Mouse (Mus musculus) layer of hippocampus, adult 9-10 months (tissue): ENCODE measurements around the gene Adrb1.

Experiments
- DNase-seq: peaks from one replicate; pipeline ENCODE4 v3.0.0; 2022; ENCODE audit warnings: low spot score

Adrb1 gene

DNA sequence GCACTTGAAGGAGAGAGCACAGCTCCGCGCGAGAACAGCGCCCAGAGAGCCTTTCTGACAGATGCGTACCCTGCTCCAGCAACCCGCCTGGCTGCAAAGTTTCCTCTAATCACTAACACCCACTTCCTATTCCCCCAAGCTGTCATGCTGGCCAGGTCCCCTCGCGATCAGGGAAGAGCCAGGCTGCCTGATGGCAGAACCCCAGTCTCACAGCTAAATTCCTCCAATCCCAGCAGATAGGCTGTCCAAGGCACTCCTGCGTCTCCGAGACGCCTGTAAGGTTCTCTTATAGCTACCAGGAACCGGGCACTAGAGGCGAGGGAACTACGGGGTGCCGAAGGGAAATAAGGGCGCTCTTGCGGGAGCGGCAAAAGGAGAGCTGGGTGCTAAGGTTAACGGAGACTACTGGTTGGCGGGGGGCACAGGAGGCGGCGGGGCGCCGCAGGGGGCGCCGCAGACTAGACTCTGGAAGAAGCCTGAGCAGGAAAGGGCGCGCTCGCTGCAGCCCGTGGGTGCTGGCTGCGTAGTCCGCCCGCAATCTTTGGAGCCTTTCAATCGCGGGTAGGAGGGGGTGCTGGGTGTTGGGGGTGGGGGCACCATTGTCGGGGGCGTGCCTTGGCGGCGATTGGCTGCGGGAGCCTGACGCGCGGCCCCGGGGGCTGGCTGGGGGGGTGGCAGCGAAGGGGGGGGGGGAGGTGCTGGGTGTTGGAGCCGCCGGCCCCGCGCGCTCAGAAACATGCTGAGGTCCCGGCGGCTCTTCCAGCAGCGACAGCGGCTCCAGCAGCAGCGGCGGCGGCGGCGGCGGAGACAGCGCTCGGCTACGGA, at the start of gene Adrb1:
Gene Adrb1, plus strand, starts transcription at position 813 of the 825 bp plus-strand sequence.
- no peak for DNase-seq

DNA sequence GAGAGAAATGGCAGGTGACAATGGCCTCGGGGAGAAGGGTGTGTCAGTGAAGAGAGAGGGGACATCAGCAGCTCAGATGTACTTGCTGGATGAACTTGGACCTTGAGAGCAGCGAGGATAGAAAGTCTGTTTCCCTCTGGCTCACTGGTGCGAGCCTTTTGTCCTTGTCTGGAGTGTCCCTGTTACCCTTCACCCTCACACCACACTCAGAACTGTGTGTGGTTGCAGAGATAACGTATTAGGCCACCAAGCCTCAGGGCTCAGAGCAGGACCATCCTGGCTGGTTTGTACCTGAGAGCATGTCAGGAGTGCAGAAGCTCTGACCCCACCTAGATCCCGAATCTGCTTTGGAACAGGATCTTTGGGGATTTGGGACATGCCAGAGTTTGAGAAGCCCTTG, 46.3 kb upstream of the Adrb1 start:
- DNase-seq = no peak

- DNase-seq = no peak
These were observed 45.5 kb upstream of the Adrb1 start for GRCm38 (mm10) chr19:56676506-56676905.

DNA sequence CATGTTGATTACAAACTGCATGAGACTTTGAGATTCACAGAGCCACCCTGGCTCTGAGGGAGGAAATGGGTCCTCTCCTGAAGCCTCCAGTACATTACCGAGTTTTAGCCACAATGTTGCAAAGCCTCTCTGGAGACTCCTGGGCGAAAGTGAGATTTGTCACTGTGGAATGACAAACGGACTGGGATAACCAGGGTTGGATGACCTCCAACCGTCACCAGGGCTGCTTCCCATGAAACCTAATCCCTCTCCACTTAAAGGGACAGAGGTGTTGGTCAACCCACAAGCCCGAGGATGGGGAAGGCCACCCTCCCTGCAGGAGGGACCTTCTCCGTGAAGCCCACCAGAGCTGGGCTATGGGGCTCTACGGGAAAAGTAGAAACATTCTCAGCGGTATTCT, 44.4 kb upstream of the Adrb1 start:
- no peak for DNase-seq

DNA sequence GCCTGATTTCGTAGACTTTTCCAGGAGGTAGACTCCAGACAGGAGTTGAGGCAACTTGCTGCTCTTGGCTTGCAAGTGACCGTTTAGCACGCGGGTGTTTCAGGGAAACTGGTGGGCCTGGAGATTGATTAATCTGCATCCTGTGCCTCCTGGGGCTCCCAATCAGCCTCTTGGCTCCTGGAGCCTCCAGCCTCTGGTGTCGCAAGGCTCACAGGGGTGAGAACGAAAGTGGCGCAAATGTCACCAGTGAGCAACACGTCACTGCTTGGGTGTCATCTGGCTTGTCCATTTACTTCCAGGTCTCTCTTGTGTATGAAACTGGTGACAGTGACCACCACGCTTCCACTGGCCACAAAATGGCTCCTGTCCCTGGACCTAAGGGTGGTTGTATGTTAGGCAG, 43.5 kb upstream of the Adrb1 start:
- DNase-seq = no peak

GRCm38 (mm10) chr19:56679213-56679965, 42.6 kb upstream of the Adrb1 start:
- no peak for DNase-seq

- DNase-seq = no peak
These were observed 42.0 kb upstream of the Adrb1 start for GRCm38 (mm10) chr19:56679992-56680391.

DNA sequence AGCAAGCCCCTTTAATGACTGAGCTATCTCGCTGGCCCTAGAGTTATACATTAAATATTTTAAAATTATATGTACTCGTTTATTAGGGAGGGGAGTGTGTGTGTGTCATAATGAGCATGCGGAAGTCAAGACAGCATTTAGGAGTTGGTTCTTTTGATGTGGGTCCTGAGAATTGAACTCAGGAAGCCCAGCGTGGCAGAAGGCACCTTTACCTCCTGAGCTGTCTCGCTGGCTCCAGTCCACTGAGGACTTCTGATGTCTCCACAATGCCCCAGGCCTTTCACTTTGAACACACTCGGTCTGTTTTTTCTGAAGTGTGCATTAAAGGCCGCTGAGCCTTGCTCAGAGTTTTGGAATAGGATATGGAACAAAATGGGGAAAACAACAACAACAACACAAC, 39.7 kb upstream of the Adrb1 start:
- DNase-seq = no peak

DNA sequence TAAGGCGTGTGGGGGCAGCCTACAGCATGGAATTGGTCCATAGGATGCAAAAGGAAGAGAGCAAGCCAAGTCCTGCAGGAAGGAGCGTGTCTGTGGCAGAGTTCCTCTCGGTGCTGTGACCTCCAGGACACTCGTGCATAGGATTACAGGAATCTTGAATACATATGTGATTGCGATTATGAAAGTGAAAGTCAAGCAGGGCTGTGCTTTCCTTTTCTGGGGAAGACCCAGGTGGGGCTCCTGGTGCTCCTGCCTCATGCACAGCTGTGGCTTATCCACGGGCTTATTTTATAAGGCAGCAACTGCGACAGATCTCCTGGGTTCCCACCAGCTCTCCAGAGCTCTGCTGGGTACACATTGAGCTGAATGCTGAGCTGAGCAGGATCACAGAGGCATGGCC, 39.2 kb upstream of the Adrb1 start:
- no peak for DNase-seq

DNA sequence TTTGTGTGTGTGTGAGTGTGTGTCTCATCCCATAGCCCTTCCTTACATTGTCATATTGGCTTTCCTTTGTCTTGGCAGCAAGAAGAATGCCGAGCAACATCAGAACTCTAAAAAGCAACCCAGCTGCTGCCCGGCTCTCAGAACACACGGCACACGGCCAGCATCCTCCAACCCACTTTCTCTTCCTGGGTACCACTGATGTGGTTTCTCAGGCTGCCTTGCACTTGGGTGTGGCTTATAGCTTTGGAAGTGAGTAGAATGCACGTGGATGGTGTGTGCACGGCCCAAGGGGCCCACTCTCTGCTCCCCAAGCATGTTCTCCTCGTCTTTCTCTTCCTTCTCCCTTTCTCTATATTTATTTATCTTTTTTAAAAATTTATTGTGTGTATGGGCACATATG, 36.5 kb upstream of the Adrb1 start:
- no peak for DNase-seq

GRCm38 (mm10) chr19:56686218-56686617, 35.8 kb upstream of the Adrb1 start:
- no peak for DNase-seq

DNA sequence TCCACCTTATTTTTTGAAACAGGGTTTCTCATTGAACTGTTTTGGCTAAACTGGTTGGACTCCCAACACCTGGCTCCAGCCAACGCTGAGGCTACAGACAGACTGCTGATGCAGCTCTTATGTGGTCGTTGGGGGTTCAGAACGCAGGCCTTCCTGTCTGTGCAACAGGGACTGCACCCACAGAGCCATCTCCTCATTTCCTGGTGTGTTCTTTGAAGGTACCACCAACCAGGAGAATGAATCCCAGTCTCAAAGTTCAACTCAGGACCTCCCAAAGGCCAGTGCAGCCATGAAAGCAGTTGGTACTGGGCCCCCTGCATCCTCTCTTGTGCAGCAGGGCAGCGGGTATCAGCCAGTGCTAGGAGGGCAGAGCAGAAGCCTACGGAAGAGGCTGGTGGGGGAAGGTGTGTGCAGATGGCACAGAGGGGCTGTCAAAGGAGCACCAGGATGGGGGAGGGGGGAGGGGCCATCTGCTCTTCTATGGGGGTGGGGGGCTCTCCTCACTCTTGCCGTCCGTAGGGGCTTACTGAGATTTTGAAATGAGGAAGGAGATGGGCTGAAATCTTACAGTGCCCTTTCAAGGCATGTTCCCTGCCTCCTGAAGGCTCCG, 34.9 kb upstream of the Adrb1 start:
- no peak for DNase-seq

DNA sequence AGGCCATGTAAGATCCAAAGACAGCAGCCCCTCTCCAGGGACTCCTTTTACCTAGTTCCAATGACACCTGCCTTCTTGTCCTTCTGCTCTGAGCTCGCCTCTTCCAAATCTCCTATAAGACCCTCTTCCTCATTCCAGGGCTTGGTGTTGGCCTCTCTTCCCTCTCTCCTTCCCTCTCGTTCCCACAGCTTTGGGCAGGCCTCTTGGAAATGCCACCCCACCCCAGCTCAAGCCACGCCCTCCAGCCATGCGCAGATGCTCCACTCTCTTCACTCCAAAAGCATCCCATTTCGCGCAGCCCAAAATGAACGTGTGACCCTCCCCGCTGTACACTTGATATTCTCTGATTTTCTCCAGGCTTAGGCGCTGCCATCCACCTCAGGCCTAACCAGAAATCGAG, 34.3 kb upstream of the Adrb1 start:
- DNase-seq = no peak

- no peak for DNase-seq
These were observed 33.2 kb upstream of the Adrb1 start for GRCm38 (mm10) chr19:56688661-56689335.

GRCm38 (mm10) chr19:56689493-56689892, 32.5 kb upstream of the Adrb1 start:
- no peak for DNase-seq

- no peak for DNase-seq
These were observed 30.9 kb upstream of the Adrb1 start for GRCm38 (mm10) chr19:56691103-56691502.

GRCm38 (mm10) chr19:56692451-56692850, 29.5 kb upstream of the Adrb1 start:
- DNase-seq = no peak

GRCm38 (mm10) chr19:56697370-56698144, 24.4 kb upstream of the Adrb1 start:
- DNase-seq = no peak

DNA sequence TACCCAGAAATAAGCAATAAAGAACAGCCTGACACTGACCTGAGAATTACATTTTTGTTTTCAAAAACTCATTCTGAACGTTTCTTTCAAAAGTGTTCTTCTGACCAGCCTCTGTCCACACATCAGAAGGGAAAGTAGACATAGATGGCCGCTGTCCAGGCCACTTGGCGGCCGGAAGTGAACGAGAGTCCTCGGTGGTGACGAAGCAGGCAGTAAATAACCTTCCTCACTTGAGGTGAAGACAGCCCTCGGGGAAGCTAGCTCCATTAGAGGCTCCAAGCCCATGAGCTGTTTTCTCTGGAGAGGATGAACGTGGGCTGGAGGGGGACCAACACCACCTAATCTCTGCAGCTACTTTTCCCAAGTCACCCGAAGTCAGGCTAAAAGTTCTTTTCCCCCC, 21.2 kb upstream of the Adrb1 start:
- DNase-seq = no peak

DNA sequence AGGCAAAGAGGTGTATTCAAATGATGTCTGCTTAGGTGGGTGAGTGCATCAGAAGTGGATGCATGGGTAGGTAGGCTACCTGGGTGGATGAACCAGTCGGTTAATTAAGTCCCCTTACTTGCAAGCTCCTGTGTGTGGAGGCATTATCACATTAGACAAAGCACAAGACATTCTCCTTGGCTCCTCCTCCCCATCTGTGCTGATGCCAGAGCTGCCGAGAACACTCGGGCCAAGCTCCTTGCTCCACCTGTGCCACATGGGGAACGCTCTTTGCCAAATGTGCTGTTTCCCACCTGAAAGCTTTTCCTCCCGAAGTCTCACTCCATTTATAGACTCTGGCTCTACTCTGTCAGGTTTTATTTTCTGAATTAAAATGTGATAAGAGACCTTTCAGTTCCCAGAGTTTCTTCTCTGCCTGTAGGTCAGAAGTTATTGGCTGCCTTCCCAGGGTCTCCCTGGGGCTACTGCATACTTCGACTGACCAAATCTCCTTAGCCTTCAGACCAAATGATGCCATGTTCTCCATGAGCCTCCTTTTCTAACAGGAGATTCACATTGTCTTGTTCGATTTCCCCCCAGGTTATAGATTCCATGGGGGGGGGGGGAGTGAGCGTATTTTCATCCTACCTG, 20.5 kb upstream of the Adrb1 start:
- DNase-seq = no peak

DNA sequence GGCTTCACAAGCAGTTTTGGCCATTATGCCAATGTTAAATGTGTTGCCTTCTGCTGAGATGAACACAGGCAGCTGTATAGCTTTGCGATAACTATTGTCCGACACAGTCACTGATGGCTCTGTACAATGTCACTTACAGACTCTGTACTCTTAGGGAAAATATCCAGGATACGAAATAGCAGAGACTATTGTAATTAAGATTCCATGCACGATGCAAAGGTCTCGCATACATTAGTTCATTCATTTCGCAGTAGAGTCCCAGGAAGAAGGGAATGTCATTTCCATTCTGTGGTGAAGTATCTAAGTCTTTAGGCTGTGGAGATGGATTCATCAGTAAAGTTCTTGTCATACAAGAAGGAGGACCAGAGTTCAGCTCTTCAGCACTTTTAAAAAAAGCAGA, 20.0 kb upstream of the Adrb1 start:
- DNase-seq = no peak
